Mouse (Mus musculus) myocyte (in vitro differentiated cells): ENCODE measurements around the gene Cdc42bpb. TPM values are rescaled to one million over a fixed set of nuclear protein-coding genes. Genes with fewer than 3 reads are reported as not detected.

ENCODE experiments used
- H3K27me3 ChIP-seq: one replicate; pipeline ENCODE4 v1.6.1; 2011; ENCODE audit not compliant: control insufficient read depth, insufficient read depth, insufficient read length
- H3K36me3 ChIP-seq: one replicate; pipeline ENCODE4 v1.6.1; 2011; ENCODE audit not compliant: control insufficient read depth, insufficient read depth
- H3K4me2 ChIP-seq: one replicate; pipeline ENCODE4 v1.6.1; 2011; ENCODE audit warnings: low read depth, control low read depth
- H3K4me3 ChIP-seq: one replicate; pipeline ENCODE4 v1.5.1; 2011; ENCODE audit warnings: mild to moderate bottlenecking, control low read depth, moderate library complexity
- H3K79me2 ChIP-seq: one replicate; pipeline ENCODE4 v1.6.1; 2011; ENCODE audit not compliant: control insufficient read depth, insufficient read depth
- H3ac ChIP-seq: one replicate; pipeline ENCODE4 v1.6.1; 2011; ENCODE audit not compliant: control insufficient read depth, insufficient read length
- CEBPB ChIP-seq: IDR thresholded peaks from 2 replicates; pipeline ENCODE4 v1.6.1; 2011; ENCODE audit warnings: mild to moderate bottlenecking, moderate library complexity; ENCODE audit not compliant: poor library complexity, insufficient read depth, severe bottlenecking
- E2F4 ChIP-seq: IDR thresholded peaks from one replicate; pipeline ENCODE4 v1.6.1; 2011; ENCODE audit warnings: mild to moderate bottlenecking, control low read depth, moderate library complexity; ENCODE audit not compliant: insufficient read depth
- MAX ChIP-seq: IDR thresholded peaks from one replicate; pipeline ENCODE4 v1.6.1; 2011; ENCODE audit warnings: low read depth, mild to moderate bottlenecking, control low read depth
- MYOD1 ChIP-seq, 3 experiments: IDR thresholded peaks; one replicate each; pipeline ENCODE4 v1.6.1; 2011; ENCODE audit warnings: control low read depth in 2 of 3, low read depth in 2 of 3, mild to moderate bottlenecking in 2 of 3, moderate library complexity in 1 of 3; ENCODE audit not compliant: insufficient read length in 2 of 3, control insufficient read depth in 1 of 3
- MYOG ChIP-seq, 3 experiments: IDR thresholded peaks; one replicate each; pipeline ENCODE4 v1.6.1; 2011; ENCODE audit warnings: control low read depth in 2 of 3, low read depth in 2 of 3, mild to moderate bottlenecking in 2 of 3; ENCODE audit not compliant: insufficient read length in 2 of 3, control insufficient read depth in 1 of 3, insufficient read depth in 1 of 3
- POLR2A ChIP-seq: IDR thresholded peaks from one replicate; pipeline ENCODE4 v1.6.1; 2011; ENCODE audit warnings: low read depth, mild to moderate bottlenecking, control low read depth, moderate library complexity; ENCODE audit not compliant: insufficient read length
- POLR2AphosphoS2 ChIP-seq: IDR thresholded peaks from one replicate; pipeline ENCODE4 v1.6.1; 2011; ENCODE audit warnings: low read depth, control low read depth; ENCODE audit not compliant: insufficient read length
- REST ChIP-seq: IDR thresholded peaks from one replicate; pipeline ENCODE4 v1.6.1; 2011; ENCODE audit warnings: mild to moderate bottlenecking, control low read depth, moderate library complexity; ENCODE audit not compliant: insufficient read depth, insufficient read length
- SRF ChIP-seq: IDR thresholded peaks from one replicate; pipeline ENCODE4 v1.6.1; 2011; ENCODE audit warnings: low read depth; ENCODE audit not compliant: control insufficient read depth, insufficient read length
- TCF12 ChIP-seq: IDR thresholded peaks from one replicate; pipeline ENCODE4 v1.6.1; 2011; ENCODE audit warnings: mild to moderate bottlenecking, control low read depth; ENCODE audit not compliant: poor library complexity, insufficient read depth, severe bottlenecking
- TCF3 ChIP-seq: IDR thresholded peaks from one replicate; pipeline ENCODE4 v1.6.1; 2011; ENCODE audit warnings: low read depth, control low read depth; ENCODE audit not compliant: insufficient read length
- USF1 ChIP-seq: IDR thresholded peaks from one replicate; pipeline ENCODE4 v1.6.1; 2011; ENCODE audit warnings: low read depth, mild to moderate bottlenecking, control low read depth, moderate library complexity
- polyA plus RNA-seq: library from polyadenylated mRNA; unstranded; fragments of >200 nt; fragmentation: generic; extraction: Trizol; gene quantifications from one replicate; pipeline ENCODE4 v1.2.1, GENCODE M21; 2012; ENCODE audit warnings: missing spikeins

The Cdc42bpb gene
- polyA plus RNA-seq, 1 experiment = 43.2 TPM

DNA sequence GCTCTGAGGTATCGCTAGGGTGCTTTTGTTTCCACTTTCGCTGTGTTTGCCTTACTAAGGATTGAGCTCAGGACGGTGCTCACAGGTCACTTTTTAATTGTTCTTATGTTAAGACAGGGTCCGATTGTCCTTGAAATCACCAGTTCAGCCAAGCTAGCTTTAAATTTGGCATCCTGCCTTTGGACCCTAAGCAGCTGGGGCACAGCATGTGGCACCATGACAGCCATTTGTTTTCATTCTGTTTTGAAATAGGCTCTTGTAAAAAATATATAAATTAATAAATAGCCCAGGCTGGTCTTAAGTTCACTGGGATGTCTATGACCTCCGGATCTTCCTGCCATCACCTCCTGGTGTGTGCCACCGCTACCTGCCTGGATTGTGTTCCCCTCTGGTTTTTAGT, 132.4 kb downstream of the Cdc42bpb start:
- no peak overlapping the region for H3ac ChIP-seq
- H3K4me3 ChIP-seq = no peak overlapping the region
- no peaks in the 10 kb centered on the region for H3K27me3 ChIP-seq
- H3K4me2 ChIP-seq = no peak overlapping the region
- no peaks in the 10 kb centered on the region for H3K79me2 ChIP-seq
- H3K36me3 ChIP-seq = peaks cover 4% of the 10 kb centered on the region
- no peak for TF ChIP-seq CEBPB
- TF ChIP-seq TCF3 = no peak
- no peak for TF ChIP-seq E2F4
- TF ChIP-seq MAX = no peak
- no peak for TF ChIP-seq MYOD1 (IDR thresholded peaks at IDR 0.05; ENCODE audit: control insufficient read depth in 1 of 3, insufficient read length in 2 of 3, low read depth in 2 of 3)
- TF ChIP-seq POLR2AphosphoS2 = no peak
- TF ChIP-seq REST = no peak
- no peak for TF ChIP-seq USF1
- no peak for TF ChIP-seq MYOG (IDR thresholded peaks at IDR 0.05; ENCODE audit: control insufficient read depth in 1 of 3, insufficient read depth in 1 of 3, insufficient read length in 2 of 3, low read depth in 2 of 3)
- TF ChIP-seq TCF12 = no peak
- no peak for TF ChIP-seq POLR2A

DNA sequence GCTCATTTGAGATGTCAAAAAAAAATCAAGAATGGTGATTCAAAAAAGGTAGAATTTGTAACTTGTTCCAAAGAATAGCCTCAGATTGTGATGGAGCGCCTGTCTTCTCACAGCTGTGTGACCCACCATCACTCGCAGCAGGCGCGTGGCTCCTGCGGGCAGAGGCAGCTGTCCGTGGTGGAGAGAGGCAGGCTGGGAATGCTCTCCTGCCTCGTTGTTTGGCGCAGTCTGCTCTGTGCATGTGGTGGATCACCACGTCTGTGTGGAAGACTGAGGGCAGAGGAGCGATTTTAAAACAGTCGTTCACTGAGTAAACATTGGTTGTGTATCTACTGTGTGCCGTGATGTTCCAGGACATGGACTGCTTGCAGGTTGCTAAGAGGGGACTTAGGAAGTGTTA, 133.8 kb downstream of the Cdc42bpb start:
- no peaks in the 10 kb centered on the region for H3K27me3 ChIP-seq
- no peak overlapping the region for H3ac ChIP-seq
- H3K36me3 ChIP-seq = peaks cover 11% of the 10 kb centered on the region
- H3K79me2 ChIP-seq = no peaks in the 10 kb centered on the region
- TF ChIP-seq POLR2AphosphoS2 = no peak
- no peak for TF ChIP-seq TCF12
- no peak for TF ChIP-seq USF1
- TF ChIP-seq CEBPB = no peak
- TF ChIP-seq MYOD1 (IDR thresholded peaks at IDR 0.05; ENCODE audit: control insufficient read depth in 1 of 3, insufficient read length in 2 of 3, low read depth in 2 of 3) = peak in 2 of 3 experiments; percentile 60 to 66
- peak in 2 of 3 experiments; percentile 91 to 94 for TF ChIP-seq MYOG (IDR thresholded peaks at IDR 0.05; ENCODE audit: control insufficient read depth in 1 of 3, insufficient read depth in 1 of 3, insufficient read length in 2 of 3, low read depth in 2 of 3)
- TF ChIP-seq MAX = no peak
- TF ChIP-seq E2F4 = no peak
- no peak for TF ChIP-seq POLR2A
- TF ChIP-seq REST = peak; percentile 57
- peak; percentile 29 for TF ChIP-seq TCF3
- no peak for TF ChIP-seq SRF
- H3K4me2 ChIP-seq = no peak overlapping the region
- no peak overlapping the region for H3K4me3 ChIP-seq

Other genes starting within 250 kb of the Cdc42bpb start
- 8.7 TPM for gene Traf3, start 211.3 kb downstream of the Cdc42bpb start, polyA plus RNA-seq
- not detected for gene 4930595D18Rik, start 193.2 kb downstream of the Cdc42bpb start, polyA plus RNA-seq
- gene Amn, start 106.6 kb downstream of the Cdc42bpb start, polyA plus RNA-seq = 0.13 TPM
- gene Lbhd2, start 29.1 kb upstream of the Cdc42bpb start, polyA plus RNA-seq = not detected
- gene Exoc3l4, start 39.3 kb upstream of the Cdc42bpb start, polyA plus RNA-seq = 23.2 TPM
- 169 TPM for gene Tnfaip2, start 64.8 kb upstream of the Cdc42bpb start, polyA plus RNA-seq
- 1.5 TPM for gene Gm266, start 108.1 kb upstream of the Cdc42bpb start, polyA plus RNA-seq
- gene Eif5, start 160.3 kb upstream of the Cdc42bpb start, polyA plus RNA-seq = 57.6 TPM
- 42.1 TPM for gene Mark3, start 196.8 kb upstream of the Cdc42bpb start, polyA plus RNA-seq